In genomic region chr13:4277526-4277925, GRCm38 (mm10) we compare ENCODE assay signal across 22 mouse cellular contexts. TPM values are rescaled to one million over a fixed set of nuclear protein-coding genes. Genes with fewer than 3 reads are reported as not detected.
DNase-seq lines count a peak whose midpoint lies in the region; ATAC-seq and TF ChIP-seq lines count a peak whose summit lies in the region.
"Had no signal": no experiment of that assay in that cellular context is flagged by ENCODE, and none has a peak within 500 bp of the region (broad histone marks: within the 10 kb centered on the region; RNA-seq: fewer than 3 reads in every experiment).

No protein-coding gene starts in this region.

- H3K9ac ChIP-seq in intestine, postnatal 0 days (ENCODE audit: low read depth, low read length): no peak overlapping the region
- no peak overlapping the region for H3K9ac ChIP-seq in intestine, embryonic 16.5 days (ENCODE audit: low read depth, low read length)
- H3K9ac ChIP-seq in stomach, embryonic 16.5 days (ENCODE audit: low read length): no peak overlapping the region
- no peak overlapping the region for H3K9ac ChIP-seq in stomach, postnatal 0 days (ENCODE audit: low read length)
- H3K9ac ChIP-seq: embryonic facial prominence, embryonic 12.5 days; forebrain, embryonic 13.5 days; forebrain, embryonic 15.5 days; forebrain, postnatal 0 days had no signal

- no peak for TF ChIP-seq CTCF in intestine, postnatal 0 days (IDR thresholded peaks at IDR 0.05; ENCODE audit: low read depth)
- TF ChIP-seq CTCF in stomach, postnatal 0 days (IDR thresholded peaks at IDR 0.05; ENCODE audit: low read depth): no peak

- WGBS in intestine, postnatal 0 days: 60% methylated on average over 2 of the region's 2 CpGs
- 78% methylated on average over 2 of the region's 2 CpGs for WGBS in intestine, embryonic 16.5 days
- 77% methylated on average over 2 of the region's 2 CpGs for WGBS in stomach, embryonic 16.5 days
- 83% methylated on average over 2 of the region's 2 CpGs for WGBS in stomach, postnatal 0 days

- ATAC-seq in intestine, postnatal 0 days: no peak
- ATAC-seq in intestine, embryonic 16.5 days: no peak
- no peak for ATAC-seq in stomach, embryonic 16.5 days (ENCODE audit: insufficient read depth, low FRiP score)
- no peak for ATAC-seq in stomach, postnatal 0 days (ENCODE audit: low FRiP score, low TSS enrichment)
- ATAC-seq: activated CD4-positive, CD25-positive, alpha-beta regulatory T cell, adult 4 months; forebrain, embryonic 13.5 days; forebrain, embryonic 15.5 days; forebrain, postnatal 0 days; Patski had no signal

- peak; percentile 32 for DNase-seq in adrenal gland, adult 2 months
- no peak for DNase-seq in adrenal gland, postnatal 25 days
- no peak for DNase-seq in stomach, postnatal 0 days (ENCODE audit: low spot score)
- DNase-seq in right cerebral cortex, postnatal 25 days: no peak
- DNase-seq: cerebellum, adult 11-12 months; cerebellum, adult 2 months; cerebellum, adult 9-10 months; cerebellum, postnatal 10 days; cerebellum, postnatal 25 days; forebrain, postnatal 0 days had no signal

- 0 out of 2 replicates have a peak, but pooled peaks cover 4% of the 10 kb centered on the region for H3K36me3 ChIP-seq in intestine, postnatal 0 days (ENCODE audit: control insufficient read depth, insufficient read depth)
- H3K36me3 ChIP-seq in intestine, embryonic 16.5 days (ENCODE audit: control insufficient read depth, insufficient read depth, low read length): no peaks in the 10 kb centered on the region
- no peaks in the 10 kb centered on the region for H3K36me3 ChIP-seq in stomach, embryonic 16.5 days (ENCODE audit: control insufficient read depth, insufficient read depth, low read length)
- H3K36me3 ChIP-seq in stomach, postnatal 0 days (ENCODE audit: control insufficient read depth, insufficient read depth, low read length): no peaks in the 10 kb centered on the region
- H3K36me3 ChIP-seq: embryonic facial prominence, embryonic 10.5 days; embryonic facial prominence, embryonic 12.5 days; forebrain, embryonic 15.5 days; G1E had no signal

- no peak for TF ChIP-seq EP300 in stomach, postnatal 0 days (optimal IDR thresholded peaks at IDR 0.05)

- no peak overlapping the region for H3K4me3 ChIP-seq in intestine, postnatal 0 days (ENCODE audit: low read depth, low read length)
- H3K4me3 ChIP-seq in intestine, embryonic 16.5 days (ENCODE audit: low read length): no peak overlapping the region
- H3K4me3 ChIP-seq in stomach, embryonic 16.5 days (replicated peaks; ENCODE audit: low read length): no peak overlapping the region
- no peak overlapping the region for H3K4me3 ChIP-seq in stomach, postnatal 0 days (ENCODE audit: low read depth, low read length)
- H3K4me3 ChIP-seq: embryonic facial prominence, embryonic 10.5 days; embryonic facial prominence, embryonic 12.5 days; forebrain, embryonic 13.5 days; forebrain, embryonic 15.5 days had no signal

- no peak overlapping the region for H3K27ac ChIP-seq in intestine, postnatal 0 days (ENCODE audit: low read depth, low read length)
- H3K27ac ChIP-seq in intestine, embryonic 16.5 days (ENCODE audit: low read length): no peak overlapping the region
- H3K27ac ChIP-seq in stomach, embryonic 16.5 days (ENCODE audit: low read length): no peak overlapping the region
- no peak overlapping the region for H3K27ac ChIP-seq in stomach, postnatal 0 days (replicated peaks)
- H3K27ac ChIP-seq: embryonic facial prominence, embryonic 10.5 days; embryonic facial prominence, embryonic 12.5 days; forebrain, embryonic 13.5 days; forebrain, embryonic 15.5 days had no signal

- peak overlapping the region; percentile 62 for H3K4me2 ChIP-seq in intestine, postnatal 0 days (replicated peaks; ENCODE audit: low read depth)
- no peak overlapping the region for H3K4me2 ChIP-seq in intestine, embryonic 16.5 days (ENCODE audit: low read depth, low read length)
- 0 out of 2 replicates have a peak overlapping the region, but pooled peaks have one; percentile 19 for H3K4me2 ChIP-seq in stomach, embryonic 16.5 days (ENCODE audit: low read depth, low read length)
- no peak overlapping the region for H3K4me2 ChIP-seq in stomach, postnatal 0 days (replicated peaks; ENCODE audit: low read depth)
- H3K4me2 ChIP-seq: embryonic facial prominence, embryonic 12.5 days; forebrain, embryonic 13.5 days; forebrain, embryonic 15.5 days had no signal

- H3K9me3 ChIP-seq in intestine, postnatal 0 days (ENCODE audit: control insufficient read depth): no peaks in the 10 kb centered on the region
- no peaks in the 10 kb centered on the region for H3K9me3 ChIP-seq in intestine, embryonic 16.5 days (ENCODE audit: control insufficient read depth, low read length)
- no peaks in the 10 kb centered on the region for H3K9me3 ChIP-seq in stomach, embryonic 16.5 days (replicated peaks; ENCODE audit: control insufficient read depth, low read length)
- no peaks in the 10 kb centered on the region for H3K9me3 ChIP-seq in stomach, postnatal 0 days (ENCODE audit: control insufficient read depth, low read length)
- H3K9me3 ChIP-seq: embryonic facial prominence, embryonic 10.5 days; embryonic facial prominence, embryonic 12.5 days; forebrain, embryonic 13.5 days; forebrain, embryonic 15.5 days; G1E had no signal

- no peaks in the 10 kb centered on the region for H3K4me1 ChIP-seq in intestine, postnatal 0 days (replicated peaks; ENCODE audit: control insufficient read depth, insufficient read depth, low read length)
- no peaks in the 10 kb centered on the region for H3K4me1 ChIP-seq in intestine, embryonic 16.5 days (ENCODE audit: control insufficient read depth, insufficient read depth, low read length)
- no peaks in the 10 kb centered on the region for H3K4me1 ChIP-seq in stomach, embryonic 16.5 days (ENCODE audit: control insufficient read depth, insufficient read depth, low read length)
- H3K4me1 ChIP-seq in stomach, postnatal 0 days (replicated peaks; ENCODE audit: control insufficient read depth, insufficient read depth): no peaks in the 10 kb centered on the region
- H3K4me1 ChIP-seq: embryonic facial prominence, embryonic 10.5 days; embryonic facial prominence, embryonic 12.5 days; forebrain, embryonic 13.5 days; forebrain, embryonic 15.5 days had no signal

- H3K27me3 ChIP-seq in intestine, postnatal 0 days (replicated peaks; ENCODE audit: control insufficient read depth, insufficient read depth, low read length): no peaks in the 10 kb centered on the region
- no peaks in the 10 kb centered on the region for H3K27me3 ChIP-seq in intestine, embryonic 16.5 days (replicated peaks; ENCODE audit: control insufficient read depth, insufficient read depth, low read length)
- no peaks in the 10 kb centered on the region for H3K27me3 ChIP-seq in stomach, embryonic 16.5 days (ENCODE audit: control insufficient read depth, insufficient read depth, low read length)
- H3K27me3 ChIP-seq in stomach, postnatal 0 days (ENCODE audit: control insufficient read depth, insufficient read depth, low read length): no peaks in the 10 kb centered on the region
- H3K27me3 ChIP-seq: embryonic facial prominence, embryonic 12.5 days; forebrain, embryonic 13.5 days; forebrain, embryonic 15.5 days; Patski had no signal

RNA-seq across cellular contexts. Expression of gene Akr1c12, which starts 1.7 kb away (rescaled TPM):
- total RNA-seq in adrenal gland, adult 2 months (2021): under 1 TPM; 0.38 to 0.61 TPM
- not detected in 2 replicates for polyA plus RNA-seq in adrenal gland, adult 2 months (2012; rRNA removed)
- total RNA-seq in adrenal gland, postnatal 25 days (2021): not detected in 2 replicates
- polyA plus RNA-seq in intestine, postnatal 0 days (2015; fragmentation: Nextera tagmentation; extraction: Ambion mirVana): 215 and 226 TPM in 2 replicates
- polyA plus RNA-seq in intestine, embryonic 16.5 days (2015; fragmentation: Nextera tagmentation; extraction: Ambion mirVana): 151 and 173 TPM in 2 replicates
- polyA plus RNA-seq in stomach, embryonic 16.5 days (2015; fragmentation: Nextera tagmentation; extraction: Ambion mirVana): 73.5 and 82.9 TPM in 2 replicates
- 76.1 and 81.8 TPM in 2 replicates for polyA plus RNA-seq in stomach, postnatal 0 days (2015; fragmentation: Nextera tagmentation; extraction: Ambion mirVana)
- total RNA-seq: forebrain, postnatal 0 days had no signal
- polyA plus RNA-seq: cerebellum, adult 2 months; cortical plate, adult 2 months; forebrain, embryonic 13.5 days had no signal

RNA-seq across cellular contexts. Expression of gene Akr1c19, which starts 49.0 kb away (rescaled TPM):
- total RNA-seq in adrenal gland, adult 2 months (2021): under 1 TPM; 0.69 TPM
- polyA plus RNA-seq in adrenal gland, adult 2 months (2012; rRNA removed): not detected in 2 replicates
- total RNA-seq in adrenal gland, postnatal 25 days (2021): 0.70 and 1.00 TPM in 2 replicates
- polyA plus RNA-seq in intestine, postnatal 0 days (2015; fragmentation: Nextera tagmentation; extraction: Ambion mirVana): 936 and 1,023 TPM in 2 replicates
- 611 and 704 TPM in 2 replicates for polyA plus RNA-seq in intestine, embryonic 16.5 days (2015; fragmentation: Nextera tagmentation; extraction: Ambion mirVana)
- 123 and 129 TPM in 2 replicates for polyA plus RNA-seq in stomach, embryonic 16.5 days (2015; fragmentation: Nextera tagmentation; extraction: Ambion mirVana)
- 65.8 and 72.8 TPM in 2 replicates for polyA plus RNA-seq in stomach, postnatal 0 days (2015; fragmentation: Nextera tagmentation; extraction: Ambion mirVana)
- polyA plus RNA-seq: activated CD4-positive, CD25-positive, alpha-beta regulatory T cell, adult 4 months; C2C12; cerebellum, adult 2 months; cortical plate, adult 2 months; G1E had no signal

Comparison
In these comparisons a context has a peak if more than half of its experiments do, and no peak if none do; other contexts are left out.
1. H3K4me2 ChIP-seq: peak in intestine, postnatal 0 days (single experiment) and stomach, embryonic 16.5 days (single experiment); none in intestine, embryonic 16.5 days (single experiment) and stomach, postnatal 0 days (single experiment).
2. RNA of gene Akr1c12, which starts 1.7 kb away (polyA plus RNA-seq): 215 to 226 TPM in intestine, postnatal 0 days, 151 to 173 TPM in intestine, embryonic 16.5 days, 76.1 to 81.8 TPM in stomach, postnatal 0 days and 73.5 to 82.9 TPM in stomach, embryonic 16.5 days; not detected in adrenal gland, adult 2 months; every median in the first group is over 10 times any median in the second.
3. RNA of gene Akr1c19, which starts 49.0 kb away (polyA plus RNA-seq): 936 to 1,023 TPM in intestine, postnatal 0 days, 611 to 704 TPM in intestine, embryonic 16.5 days, 123 to 129 TPM in stomach, embryonic 16.5 days and 65.8 to 72.8 TPM in stomach, postnatal 0 days; not detected in adrenal gland, adult 2 months; every median in the first group is over 10 times any median in the second.